Mouse (Mus musculus) neural tube, embryonic 10.5 days (tissue): ENCODE results near the gene Gm21915.
A peak's percentile ranks its signal among the peaks of the same experiment; 100 is the strongest.

Source experiments
- DNase-seq: peaks from one replicate; pipeline ENCODE4 v3.0.0-alpha.2; 2017; ENCODE audit warnings: low spot score; ENCODE audit errors: extremely low spot score

Gene Gm21915

DNA sequence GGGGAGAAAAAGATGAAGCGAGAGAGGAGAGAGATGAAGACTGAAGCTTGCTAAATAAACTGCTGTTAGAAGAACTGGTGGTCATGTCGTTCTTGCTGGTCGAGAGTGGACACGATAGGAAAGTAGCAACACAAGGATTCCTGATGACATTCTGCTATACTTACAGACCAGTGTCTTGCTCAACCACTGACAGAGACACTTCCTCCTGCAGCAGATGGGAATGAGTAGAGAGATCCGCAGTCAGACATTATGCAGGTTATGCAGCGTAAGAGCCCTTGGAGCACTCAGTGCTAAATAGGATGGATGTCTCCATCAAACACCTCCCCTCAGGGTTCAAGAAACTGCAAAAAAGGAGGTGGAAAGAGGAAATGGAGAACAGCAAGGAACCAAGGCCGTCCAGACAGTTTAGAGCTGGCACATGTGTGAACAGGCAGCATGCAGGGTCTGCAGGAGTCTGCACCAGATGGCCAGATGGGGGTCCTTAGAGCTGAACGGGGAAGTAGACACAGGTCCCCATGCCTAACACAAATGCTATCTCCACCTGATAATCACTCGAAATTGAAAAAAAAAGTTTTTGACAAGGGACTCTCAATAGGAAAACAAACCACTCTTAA lies 4.1 kb upstream of the Gm21915 start:
- DNase-seq = no peak

DNA sequence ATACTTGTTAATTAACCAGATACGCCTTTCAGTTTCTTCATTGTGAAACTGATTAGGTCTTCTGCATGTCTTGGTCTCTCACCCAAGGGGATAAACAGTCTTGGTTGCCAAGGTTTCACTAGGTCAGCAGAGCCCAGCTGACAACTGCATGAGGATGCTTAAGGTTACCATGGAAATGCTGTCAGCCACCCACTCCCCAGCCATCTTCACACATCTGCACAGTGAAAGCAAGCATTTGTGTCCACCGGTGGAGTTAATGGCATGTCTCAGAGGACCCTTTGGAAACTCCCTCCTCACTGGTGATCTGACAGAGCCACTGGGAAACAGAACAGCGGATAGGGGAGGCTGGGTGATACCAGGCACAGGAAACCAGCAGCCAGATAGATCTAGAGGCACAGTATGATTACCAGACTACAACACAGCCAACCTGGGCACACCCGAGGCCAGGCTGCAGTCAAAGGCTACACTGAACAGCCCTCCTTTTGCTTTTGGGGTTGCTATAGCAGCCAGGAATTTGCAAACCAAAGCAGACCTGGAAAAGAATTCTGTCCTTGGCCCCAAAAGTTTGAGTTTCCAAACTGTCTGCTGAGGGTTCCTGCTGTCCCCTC lies 1.0 kb downstream of the Gm21915 start:
- no peak for DNase-seq

DNA sequence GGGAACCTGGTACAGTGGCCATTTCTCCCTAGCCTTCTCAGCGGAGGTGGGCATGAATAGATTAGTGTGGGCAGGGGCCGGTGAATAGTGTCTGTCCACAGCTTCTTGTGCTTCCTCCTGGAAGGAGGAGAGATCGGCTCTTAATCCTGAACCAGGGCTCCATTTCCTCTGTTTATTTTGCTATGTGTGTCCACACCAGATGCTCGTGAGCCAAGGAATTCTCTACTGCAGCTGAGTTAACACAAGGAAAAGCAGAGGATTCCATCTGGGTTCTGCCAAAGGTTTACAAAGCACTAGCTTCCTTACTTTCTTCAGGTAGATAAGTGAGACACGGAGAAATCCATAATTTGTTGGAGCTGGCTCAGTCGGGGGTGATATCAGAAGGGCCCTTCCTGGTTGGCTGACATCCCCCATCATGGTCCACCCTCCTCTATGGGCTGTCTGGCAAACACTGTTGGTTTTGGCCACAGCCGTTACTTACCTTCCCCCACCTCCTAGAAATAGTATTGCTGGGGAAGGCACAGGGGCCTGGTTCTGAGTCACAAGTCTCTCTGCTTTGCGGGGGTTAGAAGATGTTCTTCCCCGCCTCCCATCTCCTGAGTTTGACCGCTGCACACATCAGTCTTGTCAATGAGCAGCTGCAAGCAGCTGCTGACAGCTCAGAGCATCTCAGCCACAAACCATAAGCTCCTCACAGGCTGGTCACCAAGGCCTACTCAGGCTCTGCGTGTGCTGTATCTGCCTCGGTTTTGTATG lies 5.0 kb downstream of the Gm21915 start:
- no peak for DNase-seq

DNA sequence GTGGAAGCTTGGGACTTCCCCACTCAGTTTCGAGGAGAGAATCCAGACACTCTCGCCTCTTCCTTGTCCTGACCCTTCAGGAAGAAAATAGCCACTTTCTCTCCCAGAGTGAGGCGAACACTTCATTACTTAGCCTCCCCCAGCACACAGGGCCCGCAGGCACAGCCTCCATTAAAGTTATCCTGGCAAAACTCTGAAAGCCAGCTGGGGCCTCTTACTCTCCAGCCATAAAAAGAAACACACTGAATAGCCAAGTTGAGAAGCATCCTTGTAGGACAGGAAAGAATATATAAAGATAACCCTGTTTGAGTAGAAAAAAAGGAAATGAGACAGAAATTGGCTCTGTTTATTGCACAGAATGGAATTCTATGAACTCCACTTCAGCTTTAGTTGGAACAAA lies 8.2 kb downstream of the Gm21915 start:
- no peak for DNase-seq

DNA sequence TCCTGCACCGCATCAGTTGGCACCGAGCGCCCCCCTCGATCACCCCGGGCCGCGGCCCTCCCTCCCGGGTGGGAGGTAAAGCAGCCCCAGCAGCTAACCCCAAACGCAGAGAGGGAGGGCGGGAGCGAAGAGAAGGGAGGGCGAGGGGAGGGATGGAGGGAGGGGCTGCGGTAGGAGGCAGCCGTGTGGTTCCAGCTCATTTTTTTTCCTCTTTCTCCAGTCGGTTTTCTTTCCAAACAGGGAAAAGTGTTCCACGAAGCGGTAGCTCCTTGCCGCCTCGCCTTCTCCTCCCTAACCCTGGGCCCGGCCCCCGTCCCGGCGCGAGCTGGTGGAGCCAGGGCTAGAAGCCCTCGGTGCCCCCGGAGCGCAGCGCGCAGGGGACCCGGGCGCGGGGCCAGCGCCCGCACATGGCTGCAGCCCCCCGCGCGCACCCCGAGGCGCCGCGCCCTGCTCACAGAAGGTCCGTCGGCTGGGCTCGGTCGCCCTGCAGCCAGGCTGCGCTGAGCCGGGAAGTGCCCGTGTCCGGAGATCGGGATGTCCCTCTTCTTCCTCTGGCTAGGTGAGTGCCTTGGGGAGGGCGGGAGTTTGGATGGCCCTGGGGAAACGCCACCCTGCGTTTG lies 15.5 kb downstream of the Gm21915 start, which contains the start of gene Clmp:
Clmp (plus strand) TSS at position 162 of the 620 bp plus-strand sequence.
- peak; percentile 79 for DNase-seq

DNA sequence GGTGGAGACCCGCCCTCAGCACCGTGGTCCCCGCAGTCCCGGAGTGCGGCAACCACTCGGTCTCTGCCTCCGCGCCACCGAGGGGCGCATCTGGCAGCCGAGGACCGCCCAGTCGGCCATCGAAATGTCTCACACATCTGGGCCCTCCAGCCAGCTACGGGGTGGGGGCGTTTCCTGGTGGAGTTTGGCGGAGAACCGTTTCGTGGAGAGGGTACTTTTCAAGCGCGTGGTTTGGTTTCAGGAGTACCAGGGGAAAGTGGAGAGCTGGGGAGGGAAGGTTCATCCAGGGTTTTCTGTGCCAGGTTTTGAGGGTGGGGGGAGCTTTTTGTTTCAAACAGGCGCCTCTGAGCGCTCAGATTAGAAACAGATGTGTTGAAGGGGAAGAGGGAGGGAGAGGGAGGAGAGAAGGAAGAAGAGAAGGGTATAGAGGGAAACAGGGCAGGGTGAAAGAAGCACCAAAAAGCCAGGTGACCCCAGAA lies 16.0 kb downstream of the Gm21915 start:
- peak; percentile 78 for DNase-seq

DNA sequence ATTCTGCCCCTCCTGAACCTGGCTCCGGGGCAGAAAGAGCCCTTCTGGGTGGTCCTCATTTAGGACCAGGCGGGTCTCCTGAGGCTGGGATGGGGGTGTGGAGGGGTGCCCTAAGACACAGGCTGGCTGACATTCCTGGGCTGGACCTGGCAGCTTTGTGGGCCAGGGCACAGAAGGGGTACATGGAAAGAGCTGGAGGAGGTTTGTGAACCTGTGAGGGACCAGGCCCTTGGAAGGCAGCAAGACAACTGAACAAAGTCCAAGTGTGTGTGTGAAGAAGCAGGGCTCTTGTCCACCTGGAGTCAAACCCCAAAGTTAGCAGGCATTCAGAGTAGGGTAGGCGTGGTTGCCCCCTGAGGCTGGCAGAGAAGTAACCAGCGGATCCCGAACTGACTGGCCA lies 16.6 kb downstream of the Gm21915 start:
- DNase-seq = no peak

DNA sequence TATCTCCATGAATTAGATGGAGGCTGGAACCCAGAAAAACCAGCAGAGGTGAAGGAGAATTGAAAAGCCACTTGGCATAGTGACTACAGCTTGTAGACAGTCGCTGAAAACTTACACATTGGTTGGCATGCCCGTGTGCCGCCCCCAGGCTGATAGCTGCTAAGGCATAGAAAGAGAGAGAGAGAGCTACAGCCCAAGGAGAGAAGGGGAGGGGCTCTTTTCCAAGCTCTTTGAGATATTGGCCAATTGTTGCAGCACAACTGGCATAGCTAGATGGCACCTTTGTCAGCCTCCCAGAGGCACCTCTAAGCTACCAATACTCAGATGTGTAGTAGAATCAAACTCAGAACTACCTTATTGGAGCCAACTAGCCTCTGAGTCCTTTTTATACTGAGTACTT lies 17.1 kb downstream of the Gm21915 start:
- DNase-seq = no peak

DNA sequence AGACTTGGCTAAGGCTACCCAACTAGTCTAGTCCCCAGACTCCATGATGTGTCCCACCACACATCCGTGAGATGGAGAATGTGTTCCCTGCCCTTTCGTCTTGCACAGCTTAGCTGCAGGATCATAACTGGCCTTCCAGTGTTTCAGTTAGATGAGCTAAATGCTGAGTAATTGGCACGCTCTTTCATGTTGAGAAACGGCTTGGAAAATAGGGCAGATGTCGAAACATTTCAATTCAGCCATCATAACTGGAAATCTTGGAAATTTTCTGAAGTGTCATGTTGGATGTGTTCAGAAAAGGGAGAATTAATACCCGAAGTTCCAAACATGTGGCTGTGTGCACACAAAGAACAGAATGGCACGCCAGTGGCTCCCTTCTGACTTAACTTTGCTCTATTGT lies 20.1 kb downstream of the Gm21915 start:
- no peak for DNase-seq

DNA sequence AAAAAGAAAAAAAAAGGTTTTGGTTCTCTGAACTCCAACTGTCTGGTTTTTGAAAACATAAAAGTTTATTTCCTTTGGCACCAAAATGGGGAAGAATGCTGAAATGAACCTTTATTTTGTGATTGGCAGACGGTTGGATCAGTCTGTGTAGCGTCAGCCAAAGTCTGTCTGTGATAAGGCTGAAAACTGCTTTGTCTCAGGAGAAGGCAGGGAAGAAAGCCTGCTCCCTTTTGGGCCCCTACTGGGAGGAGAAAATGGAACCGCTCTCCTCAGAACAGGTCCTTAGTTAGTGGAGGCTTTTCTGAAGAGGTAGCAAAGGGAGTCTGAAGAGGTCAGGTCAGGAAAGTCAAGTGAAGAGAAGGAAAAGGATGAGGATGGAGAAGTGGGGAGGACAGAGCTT lies 22.6 kb downstream of the Gm21915 start:
- no peak for DNase-seq

DNA sequence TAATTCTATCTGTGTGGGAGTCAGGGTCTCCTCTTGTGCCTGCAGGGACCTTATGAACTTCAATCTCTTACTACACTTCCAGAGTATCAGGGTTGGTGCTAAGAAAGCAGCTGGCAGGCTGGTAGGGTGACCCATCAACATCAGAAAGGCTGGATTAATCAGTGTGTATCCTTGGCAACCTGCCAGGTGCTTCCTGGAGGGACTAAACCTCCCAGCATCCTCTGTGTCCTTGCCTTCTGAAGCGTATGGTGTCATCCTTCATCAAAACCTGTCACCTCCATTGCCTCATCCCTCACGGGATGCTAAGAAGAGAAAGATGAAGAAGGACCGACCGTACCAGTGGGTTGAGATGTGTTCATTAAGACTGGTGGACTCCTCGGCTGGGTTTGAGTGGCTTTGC lies 23.4 kb downstream of the Gm21915 start:
- DNase-seq = no peak

DNA sequence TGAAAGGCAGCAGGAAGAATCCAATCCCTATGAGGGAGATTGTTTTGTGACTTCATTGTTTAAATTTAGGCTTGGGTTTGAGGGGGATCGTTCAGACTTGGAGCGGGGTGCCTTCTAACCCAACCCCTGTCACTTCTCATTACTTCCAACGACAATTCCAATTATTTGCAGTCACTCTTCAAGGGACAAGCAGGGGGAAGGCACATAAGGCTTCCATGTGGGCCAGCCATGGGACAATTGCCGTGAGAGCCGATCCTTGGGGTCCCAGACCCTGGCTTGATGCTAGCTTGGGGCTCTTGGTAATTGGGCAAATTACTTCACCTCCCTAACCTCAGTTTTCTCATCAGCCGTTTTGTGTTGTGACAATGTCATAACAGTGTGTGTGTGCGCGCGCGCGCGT lies 23.9 kb downstream of the Gm21915 start:
- no peak for DNase-seq

DNA sequence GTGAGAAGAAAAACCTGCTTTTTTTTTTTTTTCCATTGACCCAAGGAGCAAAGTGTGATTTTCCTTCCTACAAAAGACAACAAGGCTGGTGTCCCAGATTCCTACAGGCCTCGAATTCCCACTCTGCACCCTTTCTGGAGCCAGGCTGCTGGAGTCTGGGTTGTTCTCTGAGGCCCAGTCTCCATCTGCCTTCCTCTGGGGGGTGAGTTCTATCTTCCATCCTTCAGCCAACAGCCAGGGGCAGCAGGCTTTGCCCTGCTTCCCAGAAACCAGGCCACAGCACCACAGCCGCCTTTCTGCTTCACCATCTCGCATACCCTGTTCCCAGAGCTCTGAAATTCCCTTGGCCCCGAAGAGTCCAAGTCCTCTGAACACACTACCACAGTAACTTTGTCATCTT lies 25.7 kb downstream of the Gm21915 start:
- DNase-seq = no peak

DNA sequence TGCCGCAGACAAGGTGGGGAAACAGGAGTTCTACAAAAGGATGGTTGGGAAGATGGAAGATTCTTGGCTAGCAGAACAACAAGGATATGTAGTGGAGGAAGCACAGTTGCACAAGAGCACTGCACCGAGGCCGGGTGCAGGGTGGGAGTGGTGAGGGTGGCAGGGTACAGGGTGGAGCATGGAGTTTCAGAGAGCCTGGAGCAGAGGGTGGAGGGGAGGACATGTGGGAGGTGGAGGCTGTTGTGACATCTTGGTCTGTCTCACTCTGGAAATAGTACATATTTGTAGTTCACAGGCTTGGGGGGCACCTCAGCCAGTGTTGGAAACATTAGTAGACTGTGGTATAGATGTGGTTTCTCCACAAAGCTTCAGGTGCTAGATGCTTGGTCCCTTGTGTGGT lies 28.8 kb downstream of the Gm21915 start:
- no peak for DNase-seq

DNA sequence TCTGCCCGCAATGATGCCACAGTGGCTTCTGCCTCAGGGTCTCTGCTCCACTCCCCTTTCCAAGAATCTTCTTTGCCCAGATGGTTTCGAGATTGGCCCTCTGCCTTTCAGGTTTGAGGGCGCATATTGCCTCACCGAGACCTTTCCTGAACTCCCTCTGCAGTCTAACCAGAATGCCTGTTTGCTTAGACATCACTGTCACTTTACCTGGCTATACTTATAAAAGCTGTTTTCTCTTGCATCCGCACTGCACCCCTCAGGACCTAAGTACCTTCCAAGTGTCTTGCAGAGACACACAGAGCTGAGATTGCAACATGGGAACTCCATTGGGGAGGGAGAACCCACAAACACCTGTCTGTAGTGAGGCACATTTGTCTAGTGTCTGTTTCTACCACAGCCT lies 29.8 kb downstream of the Gm21915 start:
- DNase-seq = no peak

DNA sequence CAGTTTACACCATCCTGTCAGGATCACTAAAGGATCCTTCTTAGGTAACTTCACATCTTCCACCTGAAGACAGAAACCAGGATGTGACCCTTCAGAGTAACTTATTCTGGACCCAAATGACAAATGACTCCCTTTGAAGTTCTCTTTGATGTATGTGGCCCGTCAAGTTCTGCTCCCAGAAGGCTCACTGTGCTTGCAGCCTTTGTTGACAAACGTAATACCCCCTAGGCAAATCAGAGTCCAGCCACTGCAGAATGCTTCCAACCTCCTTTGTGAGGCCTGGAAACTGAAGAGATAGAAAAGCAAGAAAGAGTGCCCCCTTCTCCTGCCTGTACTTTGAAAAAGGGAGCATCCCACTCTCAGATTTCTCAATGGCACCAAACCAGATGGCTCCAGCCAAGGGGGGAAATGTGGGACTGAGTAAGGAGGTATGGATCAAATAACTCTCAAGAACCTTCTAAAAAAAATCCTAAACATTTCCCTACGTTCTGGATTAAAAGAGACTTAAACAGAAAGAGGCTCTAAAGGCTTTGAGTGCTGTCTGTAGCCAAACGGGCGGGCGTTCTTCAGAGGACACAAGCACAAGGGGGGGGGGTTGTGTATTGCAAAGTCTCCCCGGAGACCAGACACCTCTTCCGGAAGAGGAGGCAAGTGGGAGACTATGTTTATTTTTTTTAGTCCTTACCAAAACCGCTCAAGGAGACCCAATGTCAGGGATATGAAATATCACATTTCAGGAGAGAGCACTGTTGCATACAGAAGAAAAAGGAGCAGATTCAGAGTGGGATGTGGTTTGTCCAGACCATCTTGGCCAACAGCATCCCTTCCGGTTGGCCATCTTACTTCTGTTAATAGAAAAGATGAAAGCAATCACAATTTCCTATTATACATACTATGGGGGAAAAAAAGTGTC lies 34.2 kb downstream of the Gm21915 start:
- DNase-seq = no peak

DNA sequence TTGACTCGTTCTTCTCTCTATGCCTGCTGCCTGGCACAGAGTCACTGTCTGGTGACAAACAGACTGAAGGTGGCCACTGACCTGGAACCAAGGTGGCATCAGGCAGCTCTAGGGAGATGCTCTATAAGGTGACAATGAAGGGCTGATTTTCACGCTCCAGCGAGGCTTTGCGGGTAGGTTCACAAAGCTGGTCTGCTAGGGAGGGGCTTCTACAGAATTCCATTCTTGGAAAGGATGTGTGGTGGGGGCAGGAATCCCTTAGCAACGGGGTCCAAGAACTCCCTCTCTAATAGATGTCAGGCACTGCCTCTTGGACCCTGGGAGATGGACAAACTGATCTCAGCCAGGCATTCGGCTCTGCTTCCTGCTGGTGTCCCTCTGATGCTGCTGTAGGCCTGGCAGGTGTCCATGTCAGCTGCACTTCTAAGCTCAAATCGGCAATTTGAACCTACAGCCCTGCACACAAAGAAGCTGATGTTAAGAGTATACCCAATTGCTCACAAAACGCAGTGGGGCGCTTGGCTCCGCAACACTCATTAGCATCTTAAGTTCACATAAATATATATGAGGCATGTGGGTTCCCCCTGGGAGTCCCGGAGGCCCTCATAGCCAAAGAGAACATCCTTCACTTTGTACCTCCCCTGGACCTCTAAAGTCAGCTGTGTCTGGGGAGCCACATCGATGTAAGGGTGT lies 38.2 kb downstream of the Gm21915 start:
- no peak for DNase-seq

DNA sequence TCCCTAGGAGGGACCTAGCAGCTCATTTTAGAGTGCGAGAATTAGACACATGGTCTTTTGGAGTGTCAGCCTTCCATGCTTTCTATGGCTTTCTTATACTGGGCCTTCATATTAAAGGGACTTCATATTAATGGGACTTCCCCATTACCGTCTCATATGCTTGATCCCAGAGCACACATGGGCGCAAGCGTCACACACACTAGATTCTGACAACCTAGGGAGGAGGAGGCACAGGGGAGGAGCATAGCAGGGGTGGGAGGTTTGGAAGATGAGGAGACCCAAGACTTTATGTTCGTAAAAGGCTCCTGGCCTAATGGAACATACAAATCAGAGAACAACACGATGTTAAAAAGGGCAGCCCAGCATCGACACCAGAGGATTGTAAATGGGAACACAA lies 38.7 kb downstream of the Gm21915 start:
- no peak for DNase-seq

DNA sequence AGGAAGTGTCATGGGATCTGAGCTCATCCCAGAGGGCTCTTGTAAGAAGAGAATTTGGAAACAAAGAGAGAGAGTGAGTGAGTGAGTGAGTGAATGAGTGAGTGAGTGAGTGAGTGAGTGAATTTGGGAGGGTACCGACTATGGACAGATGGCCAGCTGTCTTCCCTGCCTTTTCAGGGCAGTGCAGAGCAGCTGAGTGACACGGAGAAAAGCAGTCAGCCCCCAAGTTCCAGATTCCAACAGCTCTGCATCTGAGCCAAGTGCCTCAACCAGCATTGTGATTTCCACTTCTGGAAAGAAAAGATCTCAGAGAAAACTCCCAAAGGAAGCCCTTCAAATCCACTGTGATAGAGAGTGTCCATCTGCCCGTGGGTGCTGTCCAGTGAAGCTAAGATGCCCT lies 39.2 kb downstream of the Gm21915 start:
- no peak for DNase-seq

DNA sequence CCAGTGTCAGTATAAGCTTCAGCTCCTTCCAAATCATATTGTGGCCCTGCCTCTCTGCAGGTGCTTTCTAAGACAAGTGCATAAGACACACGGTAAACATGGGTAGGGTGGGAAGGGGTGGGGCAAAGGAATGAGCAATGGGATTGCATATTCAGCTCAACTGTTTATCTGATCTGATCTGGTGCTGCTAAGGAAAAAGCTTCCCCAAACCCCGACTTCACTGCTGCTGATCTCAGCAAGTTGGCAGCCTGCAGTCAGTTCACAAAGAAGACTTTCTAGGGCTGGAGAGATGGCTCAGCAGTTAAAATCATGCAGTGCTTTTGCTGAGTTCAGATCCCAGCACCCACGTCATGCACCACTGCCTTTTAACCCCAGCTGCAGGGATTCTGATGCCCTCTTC lies 39.6 kb downstream of the Gm21915 start:
- DNase-seq = no peak

DNA sequence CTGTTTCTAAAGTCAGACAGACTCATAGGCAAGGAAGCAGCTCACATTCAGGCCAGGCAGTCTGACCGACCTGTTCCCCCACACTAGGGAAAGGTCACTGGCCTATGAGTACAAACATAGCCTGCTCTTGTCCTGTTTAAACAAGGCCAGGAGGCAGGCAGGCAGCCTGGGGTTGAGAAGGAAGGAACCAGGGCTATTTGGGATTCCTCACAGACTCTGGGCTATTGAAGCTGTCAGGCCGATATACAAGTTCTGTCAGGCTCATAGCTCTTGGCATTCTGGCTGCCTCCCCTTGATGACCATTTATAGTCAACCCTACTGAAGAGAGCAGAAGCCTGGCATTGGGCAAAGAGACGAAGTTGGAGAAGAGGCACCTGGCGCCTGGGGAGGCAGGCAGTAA lies 41.2 kb downstream of the Gm21915 start:
- DNase-seq = no peak
